Mouse (Mus musculus) layer of hippocampus, adult 8-10 months (tissue): ENCODE measurements around the gene Zfp317. TPM values are rescaled to one million over a fixed set of nuclear protein-coding genes. Genes with fewer than 3 reads are reported as not detected.
"Not testable (repeated sequence)": the region's sequence is repeated elsewhere in the genome, so short reads cannot be mapped to it uniquely, and the experiment has no call there.

Experiments
- DNase-seq, 2 experiments: peaks; one replicate each; pipeline ENCODE4 v3.0.0; 2022; ENCODE audit warnings: low spot score in 2 of 2
- total RNA-seq, 4 experiments: library from RNA; stranded (reverse); gene quantifications; 2 replicates each; pipeline ENCODE4 v1.2.4; 2022

Gene Zfp317
- 10 to 100 TPM; 20.5 to 26.2 (median 21.8) TPM for total RNA-seq

DNA sequence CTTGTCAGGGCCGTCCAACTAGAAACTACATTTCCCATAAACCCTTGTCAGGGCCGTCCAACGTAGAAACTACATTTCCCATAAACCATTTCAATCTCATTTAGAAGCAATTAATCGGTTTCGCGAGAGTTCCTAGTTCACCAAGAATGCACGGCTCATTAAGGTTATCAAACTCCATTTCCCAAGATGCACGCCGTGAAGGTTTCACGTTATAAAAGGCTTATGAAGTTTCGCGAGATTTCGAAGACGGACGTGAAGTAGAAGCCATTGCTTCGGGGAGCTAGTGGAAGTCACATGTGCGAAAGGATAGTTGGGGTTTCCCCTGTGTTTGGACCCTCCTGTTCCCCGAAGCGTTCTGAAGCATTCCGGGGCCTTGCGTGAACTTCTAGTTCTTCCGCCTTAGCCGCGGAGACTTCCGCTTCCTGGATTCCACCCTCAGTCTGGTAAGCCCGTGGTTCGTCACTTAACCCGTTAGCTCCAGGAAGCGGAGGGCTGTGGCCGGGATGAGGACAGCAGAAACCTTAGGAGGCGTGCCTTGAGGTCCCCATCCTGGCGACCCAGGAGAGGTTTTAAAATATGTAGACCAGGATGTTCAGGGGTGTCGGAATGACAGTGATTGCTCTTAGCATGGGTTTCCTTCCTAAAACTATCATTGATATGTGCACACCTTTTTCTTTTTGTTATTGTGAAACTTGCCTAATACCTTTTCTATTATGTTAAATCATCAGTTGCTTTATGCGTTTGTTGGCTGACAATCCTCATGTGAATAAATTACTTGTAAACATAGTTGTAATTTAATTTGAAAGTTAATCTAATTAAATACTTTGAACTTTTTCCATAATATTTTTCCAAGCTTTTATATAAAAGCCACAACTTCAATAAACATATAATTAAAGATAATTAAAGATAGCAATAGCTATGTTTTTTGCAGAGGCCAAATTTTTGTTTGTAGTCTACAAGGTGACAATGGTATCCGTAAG is at the start of gene Zfp317:
Zfp317 (plus strand) TSS at position 260 of the 980 bp plus-strand sequence.
- peak; percentile 94 to 98 for DNase-seq

DNA sequence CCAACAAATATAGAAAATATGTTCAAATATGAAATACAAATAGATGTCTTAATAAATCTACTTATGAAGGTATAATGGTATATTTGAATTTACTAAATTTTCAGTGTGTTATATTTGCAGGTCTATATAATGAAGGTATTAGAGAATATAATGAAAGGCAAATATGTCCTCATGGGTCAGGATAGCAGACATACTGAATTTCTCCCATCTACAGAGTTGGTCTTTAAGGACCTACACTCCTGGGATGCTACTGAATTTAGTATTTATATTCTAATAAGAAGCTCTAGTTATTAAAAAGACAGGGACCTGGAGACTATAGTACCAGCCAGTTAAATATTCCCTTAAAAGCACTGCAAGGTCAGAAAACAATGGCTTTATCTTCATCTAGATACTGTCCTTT is 39.6 kb upstream of the Zfp317 start, which contains the start of gene Olfr855:
Olfr855 (plus strand) TSS at position 301 of the 400 bp plus-strand sequence.
- no peak for DNase-seq

DNA sequence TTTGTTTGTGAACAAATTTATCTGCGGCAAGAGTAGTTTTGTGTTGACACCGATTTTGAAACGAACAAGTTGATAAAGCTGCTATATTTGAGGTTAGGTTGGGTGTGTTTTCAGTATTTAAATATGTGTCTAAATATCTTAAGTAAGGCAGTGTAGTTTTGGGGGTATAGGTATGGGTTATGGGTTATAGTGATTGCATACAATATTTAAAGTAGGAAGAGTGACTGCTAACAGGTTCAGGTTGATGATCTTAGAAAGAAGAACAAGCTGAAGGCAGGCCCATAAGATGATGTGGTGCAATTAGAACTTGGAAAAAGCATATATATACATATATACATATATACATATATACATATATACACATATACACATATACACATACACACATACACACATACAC is 605 bp upstream of the Zfp317 start:
- DNase-seq = no peak

DNA sequence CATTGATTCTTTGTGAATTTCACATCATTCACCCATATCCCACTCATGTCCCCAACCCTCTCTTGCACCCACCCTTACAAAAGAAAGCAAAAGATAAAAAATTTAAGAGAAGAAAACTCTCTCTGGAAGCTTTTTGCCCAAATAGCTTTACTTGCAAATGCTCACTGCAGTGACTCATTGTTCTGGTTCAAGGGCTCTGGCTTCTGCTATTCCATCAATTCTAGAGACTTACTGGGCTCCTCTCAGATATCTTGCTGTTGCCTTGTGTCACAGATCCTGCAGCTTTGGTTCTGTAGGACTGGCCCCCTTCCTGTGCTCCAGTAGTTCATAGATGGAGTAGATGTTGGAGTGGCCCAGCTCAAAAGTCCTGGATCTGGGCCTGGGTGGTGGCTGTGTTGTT is 7.7 kb downstream of the Zfp317 start:
- DNase-seq = no peak

DNA sequence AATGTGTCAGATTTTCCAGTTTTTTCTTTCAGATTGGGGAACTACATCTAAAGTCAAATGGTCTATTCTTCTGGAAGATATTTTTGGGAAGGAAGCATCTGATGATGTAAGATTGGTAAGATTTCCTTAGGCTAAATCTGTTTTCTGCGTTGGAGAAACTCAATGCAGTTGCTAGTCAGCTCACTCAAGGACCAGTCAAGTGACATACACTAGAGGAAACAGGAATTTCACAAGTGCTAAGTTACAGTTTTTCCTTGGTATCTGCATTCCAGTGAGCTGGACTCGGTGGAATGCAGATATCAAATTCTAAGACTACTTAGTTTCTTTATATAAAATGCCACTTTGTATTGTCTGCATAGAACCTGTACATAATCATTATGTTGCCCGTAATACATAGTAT is 23.3 kb downstream of the Zfp317 start:
- no peak for DNase-seq

DNA sequence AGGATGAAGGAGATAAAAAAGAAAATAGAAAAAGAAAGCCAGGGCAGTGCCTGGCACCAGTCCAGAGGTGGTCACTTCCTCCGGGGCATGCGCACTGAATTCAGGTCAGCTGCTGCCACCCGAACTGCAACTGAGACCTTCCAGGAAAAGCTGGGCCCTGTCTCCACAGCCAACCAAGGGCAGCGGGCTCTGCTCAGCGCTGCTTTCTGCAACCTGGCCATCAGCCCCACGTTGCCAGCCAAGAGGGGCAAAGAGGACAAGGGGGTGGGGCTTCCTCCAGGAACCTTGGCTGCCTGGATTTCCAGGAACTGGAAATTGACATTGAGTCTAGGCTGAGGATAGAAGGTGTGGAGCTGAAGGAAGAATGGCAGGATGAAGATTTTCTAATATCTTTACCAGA is 68.4 kb downstream of the Zfp317 start:
- no peak for DNase-seq

DNA sequence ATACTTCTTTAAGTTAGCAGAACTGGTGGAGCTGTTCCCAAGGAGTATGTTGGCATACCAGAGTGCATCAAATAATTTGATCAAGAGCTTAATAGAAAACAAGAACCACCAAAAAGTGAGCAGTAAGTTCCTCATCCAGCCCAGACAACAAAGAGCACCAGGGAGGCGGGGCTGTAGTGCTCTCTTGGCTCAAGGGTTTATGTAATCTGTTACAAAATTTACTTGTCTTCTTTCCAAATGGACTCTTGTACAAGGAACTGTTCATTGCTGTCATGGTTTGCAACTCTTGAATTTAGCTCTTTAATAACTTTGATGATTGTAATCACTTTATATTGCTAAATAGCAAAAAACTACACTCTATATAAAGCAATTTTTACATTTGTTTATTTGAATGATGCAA is 69.5 kb downstream of the Zfp317 start:
- DNase-seq = no peak

DNA sequence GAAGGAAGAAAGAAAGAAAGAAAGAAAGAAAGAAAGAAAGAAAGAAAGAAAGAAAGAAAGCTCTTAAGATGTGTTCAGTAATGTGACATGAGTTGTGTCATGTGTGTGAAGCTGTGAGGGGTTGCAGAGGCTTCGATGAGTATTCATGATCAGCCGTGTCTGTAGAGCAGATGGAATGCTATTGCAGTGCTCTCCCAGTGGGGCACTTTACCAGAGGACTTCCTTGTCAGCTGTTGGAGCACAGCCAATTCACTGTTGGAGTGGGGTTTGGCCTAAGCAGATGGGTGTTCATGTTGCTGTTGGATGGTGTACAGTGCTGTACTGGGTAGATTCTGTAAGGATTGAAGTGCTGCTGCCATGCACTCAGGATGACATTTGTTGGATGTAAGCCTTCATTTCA is 70.5 kb downstream of the Zfp317 start:
- no peak for DNase-seq

DNA sequence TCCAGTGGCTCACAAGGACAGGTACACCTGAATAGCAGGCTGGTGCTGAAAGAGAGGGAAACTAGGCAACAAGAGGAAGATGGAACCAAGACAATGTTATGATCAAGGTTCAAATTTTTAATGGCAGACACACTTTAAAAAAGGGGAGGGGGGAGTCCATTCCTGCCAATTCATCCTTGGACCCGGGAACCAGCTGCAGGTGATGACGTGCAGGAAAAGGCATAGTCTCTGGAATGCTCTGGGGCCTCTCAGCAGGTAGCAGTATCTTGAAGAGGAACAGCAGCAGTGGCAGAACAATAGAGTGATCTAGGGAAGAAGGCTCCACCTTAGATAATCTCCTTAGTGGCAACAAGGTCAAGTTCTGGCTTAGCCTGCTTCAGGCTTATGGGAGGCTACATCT is 72.4 kb downstream of the Zfp317 start:
- not testable (repeated sequence) for DNase-seq

DNA sequence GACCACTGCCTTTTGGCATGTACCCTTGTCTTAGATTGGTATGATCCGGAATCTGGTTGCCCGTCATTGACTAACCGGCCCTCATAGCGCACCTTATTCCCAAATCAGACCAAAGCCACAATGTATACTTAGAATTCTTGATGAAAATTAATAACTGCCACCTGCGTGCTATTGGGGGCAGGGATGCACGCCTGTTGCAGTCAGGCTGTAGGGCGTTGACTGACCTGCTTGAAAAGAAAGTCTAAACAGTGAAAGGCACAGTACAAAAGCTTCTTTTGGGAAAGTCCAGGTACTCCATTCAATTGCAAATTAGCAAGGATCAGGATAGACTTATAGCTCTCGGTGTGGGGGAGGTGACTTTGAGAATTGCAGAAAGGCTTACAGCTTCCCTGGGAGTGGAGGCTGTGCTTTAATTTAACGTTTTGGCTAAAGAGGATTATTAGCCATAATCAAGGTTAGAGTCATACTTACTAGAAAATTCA is 73.0 kb downstream of the Zfp317 start:
- not testable (repeated sequence) for DNase-seq

Other genes with a start within 250 kb of the Zfp317 start
- gene Olfr847, start 243.4 kb upstream of the Zfp317 start, total RNA-seq = not detected
- gene Olfr849, start 181.8 kb upstream of the Zfp317 start, total RNA-seq = not detected
- not detected for gene Olfr850, start 143.9 kb upstream of the Zfp317 start, total RNA-seq
- not detected for gene Olfr851, start 128.8 kb upstream of the Zfp317 start, total RNA-seq
- gene Olfr853, start 81.0 kb upstream of the Zfp317 start, total RNA-seq = not detected
- gene Olfr854, start 54.7 kb upstream of the Zfp317 start, total RNA-seq = not detected
- not detected for gene Olfr855, start 39.5 kb upstream of the Zfp317 start, total RNA-seq
- not detected for gene Olfr857, start 87.3 kb downstream of the Zfp317 start, total RNA-seq
- not detected for gene Olfr58, start 158.2 kb downstream of the Zfp317 start, total RNA-seq
- gene Olfr859, start 182.8 kb downstream of the Zfp317 start, total RNA-seq = not detected
- not detected for gene Olfr860, start 227.6 kb downstream of the Zfp317 start, total RNA-seq